Mouse (Mus musculus) myocyte (in vitro differentiated cells): ENCODE results near the gene Ndufc1.

Experiments used
- CEBPB ChIP-seq: IDR thresholded peaks from 2 replicates; pipeline ENCODE4 v1.6.1; 2011; ENCODE audit warnings: mild to moderate bottlenecking, moderate library complexity; ENCODE audit not compliant: poor library complexity, insufficient read depth, severe bottlenecking
- E2F4 ChIP-seq: IDR thresholded peaks from one replicate; pipeline ENCODE4 v1.6.1; 2011; ENCODE audit warnings: mild to moderate bottlenecking, control low read depth, moderate library complexity; ENCODE audit not compliant: insufficient read depth
- MAX ChIP-seq: IDR thresholded peaks from one replicate; pipeline ENCODE4 v1.6.1; 2011; ENCODE audit warnings: low read depth, mild to moderate bottlenecking, control low read depth
- POLR2A ChIP-seq: IDR thresholded peaks from one replicate; pipeline ENCODE4 v1.6.1; 2011; ENCODE audit warnings: low read depth, mild to moderate bottlenecking, control low read depth, moderate library complexity; ENCODE audit not compliant: insufficient read length
- POLR2AphosphoS2 ChIP-seq: IDR thresholded peaks from one replicate; pipeline ENCODE4 v1.6.1; 2011; ENCODE audit warnings: low read depth, control low read depth; ENCODE audit not compliant: insufficient read length
- SRF ChIP-seq: IDR thresholded peaks from one replicate; pipeline ENCODE4 v1.6.1; 2011; ENCODE audit warnings: low read depth; ENCODE audit not compliant: control insufficient read depth, insufficient read length
- USF1 ChIP-seq: IDR thresholded peaks from one replicate; pipeline ENCODE4 v1.6.1; 2011; ENCODE audit warnings: low read depth, mild to moderate bottlenecking, control low read depth, moderate library complexity

DNA sequence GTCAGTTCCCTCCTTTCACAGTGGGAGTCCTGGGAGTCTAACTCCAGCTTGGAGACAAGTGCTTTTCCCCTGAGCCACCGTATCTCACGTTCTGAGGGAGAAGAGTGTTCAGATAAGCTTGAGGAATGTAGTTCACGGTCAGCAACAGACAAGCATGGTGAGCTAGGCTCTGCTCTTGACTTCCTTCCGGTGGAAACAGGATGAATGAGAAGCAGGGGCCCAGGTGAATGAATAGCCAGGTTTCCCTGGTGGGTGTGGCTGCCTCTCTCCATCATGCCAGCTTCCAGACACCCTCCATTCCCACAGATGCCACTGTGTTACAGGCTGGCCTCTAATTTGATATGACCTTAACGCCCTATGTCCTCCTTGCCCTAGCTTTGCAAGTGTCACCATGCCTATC lies 51.7 kb downstream of the Ndufc1 start:
- TF ChIP-seq POLR2A (no peak), MAX (no peak), POLR2AphosphoS2 (no peak), CEBPB (no peak), USF1 (no peak), E2F4 (no peak), SRF (no peak)
